Mouse (Mus musculus) adrenal gland, postnatal 4 days (tissue): ENCODE measurements around the gene Arhgef5. TPM values are rescaled to one million over a fixed set of nuclear protein-coding genes. Genes with fewer than 3 reads are reported as not detected.
"Not testable (repeated sequence)": the region's sequence is repeated elsewhere in the genome, so short reads cannot be mapped to it uniquely, and the experiment has no call there.

Source experiments
- DNase-seq, 2 experiments: peaks; one replicate each; pipeline ENCODE4 v3.0.0; 2021 to 2022; ENCODE audit warnings: low spot score in 2 of 2, mixed read lengths in 2 of 2
- long read RNA-seq, 2 experiments: library from polyadenylated mRNA; stranded (forward); transcript quantifications; one replicate each; pipeline ENCODE4 v2.0.0; 2021
- total RNA-seq, 2 experiments: library from RNA; stranded (reverse); gene quantifications; 2 replicates each; pipeline ENCODE4 v1.2.3; 2021

Gene Arhgef5
- 10 to 100 TPM; 17.1 to 22.2 TPM for total RNA-seq
- long read RNA-seq, experiment 1, partial matches to known transcripts: 1 of 1 reads
- long read RNA-seq, experiment 1, other reads (novel, unspliced or antisense): 0 of 1 reads
- long read RNA-seq, experiment 2, full-length matches to known transcripts: 1 of 8 reads
- long read RNA-seq, experiment 2, partial matches to known transcripts: 5 of 8 reads
- long read RNA-seq, experiment 2, other reads (novel, unspliced or antisense): 2 of 8 reads

- peak; percentile 9 to 15 for DNase-seq
Measured at GRCm38 (mm10) chr6:43265363-43266041, at the start of gene Arhgef5. Gene Arhgef5 (plus strand): TSS chr6:43265582.

GRCm38 (mm10) chr6:43231255-43231654 is 34.1 kb upstream of the Arhgef5 start, which contains the start of gene Olfr47:
Gene Olfr47 (plus strand): TSS chr6:43231529.
- DNase-seq: not testable (repeated sequence)

GRCm38 (mm10) chr6:43242061-43242460 is 23.3 kb upstream of the Arhgef5 start:
- DNase-seq: no peak

- DNase-seq: no peak
Measured at GRCm38 (mm10) chr6:43247396-43247795, 18.0 kb upstream of the Arhgef5 start.

GRCm38 (mm10) chr6:43252994-43253393 is 12.4 kb upstream of the Arhgef5 start:
- no peak for DNase-seq

GRCm38 (mm10) chr6:43254193-43254926 is 11.0 kb upstream of the Arhgef5 start:
- DNase-seq: no peak

GRCm38 (mm10) chr6:43260756-43261155 is 4.6 kb upstream of the Arhgef5 start:
- no peak for DNase-seq

- no peak for DNase-seq
Measured at GRCm38 (mm10) chr6:43266356-43266755, 974 bp downstream of the Arhgef5 start.

- no peak for DNase-seq
Measured at GRCm38 (mm10) chr6:43272597-43272996, 7.2 kb downstream of the Arhgef5 start.

- DNase-seq: no peak
Measured at GRCm38 (mm10) chr6:43274123-43274522, 8.7 kb downstream of the Arhgef5 start.

GRCm38 (mm10) chr6:43278247-43278646 is 12.9 kb downstream of the Arhgef5 start:
- no peak for DNase-seq

- DNase-seq: no peak
Measured at GRCm38 (mm10) chr6:43280481-43280880, 15.1 kb downstream of the Arhgef5 start.

GRCm38 (mm10) chr6:43292041-43292440 is 26.7 kb downstream of the Arhgef5 start:
- no peak for DNase-seq

- DNase-seq: no peak
Measured at GRCm38 (mm10) chr6:43292471-43293076, 27.2 kb downstream of the Arhgef5 start.

- DNase-seq: no peak
Measured at GRCm38 (mm10) chr6:43293175-43293574, 27.8 kb downstream of the Arhgef5 start.

- DNase-seq: no peak
Measured at GRCm38 (mm10) chr6:43295908-43296307, 30.5 kb downstream of the Arhgef5 start.

- DNase-seq: no peak
Measured at GRCm38 (mm10) chr6:43296798-43297507, 31.6 kb downstream of the Arhgef5 start.

- DNase-seq: no peak
Measured at GRCm38 (mm10) chr6:43297508-43297850, 32.1 kb downstream of the Arhgef5 start.

GRCm38 (mm10) chr6:43309454-43309853 is 44.1 kb downstream of the Arhgef5 start, which contains the start of gene Nobox:
Gene Nobox (minus strand): TSS chr6:43309554.
- no peak for DNase-seq

- no peak for DNase-seq
Measured at GRCm38 (mm10) chr6:43310071-43310470, 44.7 kb downstream of the Arhgef5 start.

- no peak for DNase-seq
Measured at GRCm38 (mm10) chr6:43312546-43312945, 47.2 kb downstream of the Arhgef5 start.
